Mouse (Mus musculus) midbrain, embryonic 16.5 days (tissue): ENCODE results near the gene Mrgprx1. TPM values are rescaled to one million over a fixed set of nuclear protein-coding genes. Genes with fewer than 3 reads are reported as not detected.

Experiments used
- polyA plus RNA-seq: library from polyadenylated mRNA; unstranded; fragments of >200 nt; fragmentation: Nextera tagmentation; extraction: Ambion mirVana; gene quantifications from 2 replicates; pipeline ENCODE4 v1.2.1, GENCODE M21; 2015

The Mrgprx1 gene
- polyA plus RNA-seq, 1 experiment from 2014 or later = not detected

Other genes starting within 250 kb of the Mrgprx1 start
- gene Mrgpra4, start 45.5 kb downstream of the Mrgprx1 start, polyA plus RNA-seq = not detected in 2 replicates
- not detected in 2 replicates for gene Mrgprb5, start 141.4 kb upstream of the Mrgprx1 start, polyA plus RNA-seq
- gene Mrgprb4, start 171.7 kb upstream of the Mrgprx1 start, polyA plus RNA-seq = not detected in 2 replicates